Mouse (Mus musculus): Measurements from ENCODE around the gene Pik3cg. TPM values are rescaled to one million over a fixed set of nuclear protein-coding genes. Genes with fewer than 3 reads are reported as not detected.
"Not testable (repeated sequence)": the region's sequence is repeated elsewhere in the genome, so short reads cannot be mapped to it uniquely, and the experiment has no call there.

The Pik3cg gene
- 1 to 10 TPM; 3.7 to 4.6 TPM for total RNA-seq (2021)

- peak; percentile 14 to 15 for DNase-seq (ENCODE audit: low spot score in 2 of 2)
- intact Hi-C loops (cut with DNase I): no loop called here
Measured at GRCm38 (mm10) chr12:32207948-32208891, at the start of gene Pik3cg. Gene Pik3cg (minus strand): TSS chr12:32208659.

GRCm38 (mm10) chr12:32248483-32248882, 40.0 kb upstream of the Pik3cg start:
- DNase-seq (ENCODE audit: low spot score in 2 of 2): no peak
- intact Hi-C loops (cut with DNase I): loop anchor here (5.0 kb wide), 1 partner anchor 186 kb away; the partner anchor contains the start of gene Prkar2b

- DNase-seq (ENCODE audit: low spot score in 2 of 2): peak; percentile 35 to 51
- intact Hi-C loops (cut with DNase I): loop anchor here (1.0 to 5.0 kb wide), 2 partner anchors 183 to 279 kb away; partner anchors contain the start of gene Prkar2b
Measured at GRCm38 (mm10) chr12:32245566-32246233, 37.2 kb upstream of the Pik3cg start.

- intact Hi-C loops (cut with DNase I): no loop called here
- no peak for DNase-seq (ENCODE audit: low spot score in 2 of 2)
Measured at GRCm38 (mm10) chr12:32243586-32243985, 35.1 kb upstream of the Pik3cg start.

GRCm38 (mm10) chr12:32239134-32239533, 30.7 kb upstream of the Pik3cg start:
- intact Hi-C loops (cut with DNase I); DNase-seq (ENCODE audit: low spot score in 2 of 2): not testable (repeated sequence)

GRCm38 (mm10) chr12:32238433-32238832, 30.0 kb upstream of the Pik3cg start:
- peak in 1 of 2 experiments; percentile 49 for DNase-seq (ENCODE audit: low spot score in 2 of 2)
- intact Hi-C loops (cut with DNase I): no loop called here

GRCm38 (mm10) chr12:32237839-32238238, 29.4 kb upstream of the Pik3cg start:
- no peak for DNase-seq (ENCODE audit: low spot score in 2 of 2)
- intact Hi-C loops (cut with DNase I): no loop called here

GRCm38 (mm10) chr12:32237139-32237538, 28.7 kb upstream of the Pik3cg start:
- intact Hi-C loops (cut with DNase I): no loop called here
- DNase-seq (ENCODE audit: low spot score in 2 of 2): no peak

GRCm38 (mm10) chr12:32236450-32236849, 28.0 kb upstream of the Pik3cg start:
- intact Hi-C loops (cut with DNase I): no loop called here
- no peak for DNase-seq (ENCODE audit: low spot score in 2 of 2)

- intact Hi-C loops (cut with DNase I): no loop called here
- DNase-seq (ENCODE audit: low spot score in 2 of 2): no peak
Measured at GRCm38 (mm10) chr12:32233871-32234270, 25.4 kb upstream of the Pik3cg start.

- DNase-seq (ENCODE audit: low spot score in 2 of 2): no peak
- intact Hi-C loops (cut with DNase I): no loop called here
Measured at GRCm38 (mm10) chr12:32231398-32231797, 22.9 kb upstream of the Pik3cg start.

GRCm38 (mm10) chr12:32223629-32224028, 15.2 kb upstream of the Pik3cg start:
- no peak for DNase-seq (ENCODE audit: low spot score in 2 of 2)
- intact Hi-C loops (cut with DNase I): no loop called here

GRCm38 (mm10) chr12:32222758-32223385, 14.4 kb upstream of the Pik3cg start:
- intact Hi-C loops (cut with DNase I): no loop called here
- no peak for DNase-seq (ENCODE audit: low spot score in 2 of 2)

- intact Hi-C loops (cut with DNase I): no loop called here
- no peak for DNase-seq (ENCODE audit: low spot score in 2 of 2)
Measured at GRCm38 (mm10) chr12:32220387-32220786, 11.9 kb upstream of the Pik3cg start.

- DNase-seq (ENCODE audit: low spot score in 2 of 2): no peak
- intact Hi-C loops (cut with DNase I): no loop called here
Measured at GRCm38 (mm10) chr12:32215143-32215542, 6.7 kb upstream of the Pik3cg start.

GRCm38 (mm10) chr12:32212702-32213101, 4.2 kb upstream of the Pik3cg start:
- intact Hi-C loops (cut with DNase I): no loop called here
- DNase-seq (ENCODE audit: low spot score in 2 of 2): no peak

GRCm38 (mm10) chr12:32212156-32212555, 3.7 kb upstream of the Pik3cg start:
- DNase-seq (ENCODE audit: low spot score in 2 of 2): no peak
- intact Hi-C loops (cut with DNase I): no loop called here

GRCm38 (mm10) chr12:32211257-32211656, 2.8 kb upstream of the Pik3cg start:
- intact Hi-C loops (cut with DNase I): no loop called here
- DNase-seq (ENCODE audit: low spot score in 2 of 2): no peak

- intact Hi-C loops (cut with DNase I): no loop called here
- peak in 1 of 2 experiments; percentile 14 for DNase-seq (ENCODE audit: low spot score in 2 of 2)
Measured at GRCm38 (mm10) chr12:32208951-32209350, 492 bp upstream of the Pik3cg start.

GRCm38 (mm10) chr12:32207141-32207540, 1.3 kb downstream of the Pik3cg start:
- DNase-seq (ENCODE audit: low spot score in 2 of 2): no peak
- intact Hi-C loops (cut with DNase I): no loop called here
